Mouse (Mus musculus): ENCODE data around the gene Col6a6.

The Col6a6 gene

DNA sequence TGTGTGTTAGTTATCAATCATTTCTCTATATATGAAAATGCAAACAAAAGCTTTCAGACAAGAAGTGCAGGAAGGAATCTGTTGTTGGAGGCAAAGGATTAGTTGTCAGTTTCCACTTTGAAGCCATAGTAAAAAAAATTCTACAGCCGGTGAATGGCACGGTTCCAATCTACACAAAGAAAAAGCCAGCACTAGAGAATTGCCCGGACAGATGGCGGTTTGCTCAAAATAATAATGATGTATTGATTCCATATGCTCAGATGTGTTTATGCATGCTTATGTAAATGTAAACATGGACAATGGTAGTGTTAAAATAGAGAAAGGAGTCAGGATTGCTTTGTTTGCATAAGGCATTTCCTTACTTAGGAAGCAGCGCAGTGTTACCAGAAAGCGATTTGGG, 31.8 kb downstream of the Col6a6 start:
- DNase-seq, result no peak

DNA sequence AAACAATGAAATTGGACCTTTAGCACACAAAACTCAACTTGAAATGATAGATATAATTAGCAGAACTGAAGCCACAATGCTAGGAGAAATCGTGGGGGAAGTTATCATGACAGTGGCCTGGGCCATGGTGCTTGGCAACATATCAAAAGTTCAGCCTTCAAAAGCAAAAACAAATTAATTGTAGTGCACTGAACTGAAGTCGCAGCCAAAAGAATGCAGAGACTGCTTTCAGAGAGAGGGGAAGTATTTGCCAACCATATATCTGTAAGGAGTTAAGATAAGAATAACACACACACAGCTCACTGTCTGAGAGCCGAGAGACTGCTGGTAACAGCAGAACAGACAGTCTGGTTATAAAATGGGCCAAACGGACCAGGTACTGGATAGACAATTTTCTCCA, 33.0 kb downstream of the Col6a6 start:
- DNase-seq, result no peak

DNA sequence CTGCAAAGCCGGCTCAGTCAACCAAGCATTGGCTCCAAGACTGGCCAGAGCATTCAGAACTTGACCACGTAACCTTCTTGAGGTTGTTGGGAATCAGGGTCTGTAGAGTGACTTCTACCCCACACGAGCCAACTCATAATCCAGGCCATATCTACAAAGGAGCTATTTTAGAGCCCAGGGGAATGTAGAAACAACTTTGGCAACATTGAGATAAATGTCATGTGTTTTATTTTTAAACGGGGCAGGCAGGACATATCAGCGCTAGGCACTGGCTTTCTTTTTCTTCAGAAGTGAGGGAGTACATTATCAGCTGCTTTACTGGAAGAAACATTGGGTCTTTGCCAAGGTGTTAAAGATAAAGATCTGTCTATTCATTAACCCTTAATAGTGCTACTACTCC, 36.1 kb downstream of the Col6a6 start:
- DNase-seq, result no peak

GRCm38 (mm10) chr9:105788203-105788602, 39.8 kb downstream of the Col6a6 start:
- no peak for DNase-seq

- DNase-seq, result no peak
These were observed 40.2 kb downstream of the Col6a6 start for GRCm38 (mm10) chr9:105787800-105788199.

- no peak for DNase-seq
These were observed 43.9 kb downstream of the Col6a6 start for GRCm38 (mm10) chr9:105784026-105784425.

DNA sequence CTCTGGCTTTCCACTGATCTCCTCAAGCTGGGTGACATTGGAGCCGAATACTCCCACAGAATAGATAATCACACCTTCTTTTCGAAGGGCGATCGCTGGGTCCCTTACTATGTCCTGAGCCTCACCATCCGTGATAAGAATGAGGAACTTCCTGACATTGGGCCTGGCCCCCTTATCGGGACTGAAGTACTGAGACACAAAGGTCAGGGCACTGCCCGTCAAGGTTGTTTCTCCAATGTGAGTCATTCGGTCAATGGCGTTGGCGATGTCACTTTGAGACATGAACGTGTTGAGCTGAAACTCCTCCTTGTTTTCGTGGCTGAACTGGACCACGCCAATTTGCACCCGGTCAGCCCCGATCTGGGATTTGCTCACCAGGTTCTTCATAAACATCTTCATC, 47.3 kb downstream of the Col6a6 start:
- DNase-seq, result no peak

- no peak for DNase-seq
These were observed 49.2 kb downstream of the Col6a6 start for GRCm38 (mm10) chr9:105778741-105779140.

GRCm38 (mm10) chr9:105774878-105775277, 53.1 kb downstream of the Col6a6 start:
- DNase-seq, result no peak

- DNase-seq, result no peak
These were observed 53.6 kb downstream of the Col6a6 start for GRCm38 (mm10) chr9:105774321-105774720.

- no peak for DNase-seq
These were observed 56.6 kb downstream of the Col6a6 start for GRCm38 (mm10) chr9:105771380-105771779.

- no peak for DNase-seq
These were observed 57.3 kb downstream of the Col6a6 start for GRCm38 (mm10) chr9:105770690-105771089.

- no peak for DNase-seq
These were observed 62.1 kb downstream of the Col6a6 start for GRCm38 (mm10) chr9:105765891-105766290.

- no peak for DNase-seq
These were observed 63.3 kb downstream of the Col6a6 start for GRCm38 (mm10) chr9:105764681-105765080.

DNA sequence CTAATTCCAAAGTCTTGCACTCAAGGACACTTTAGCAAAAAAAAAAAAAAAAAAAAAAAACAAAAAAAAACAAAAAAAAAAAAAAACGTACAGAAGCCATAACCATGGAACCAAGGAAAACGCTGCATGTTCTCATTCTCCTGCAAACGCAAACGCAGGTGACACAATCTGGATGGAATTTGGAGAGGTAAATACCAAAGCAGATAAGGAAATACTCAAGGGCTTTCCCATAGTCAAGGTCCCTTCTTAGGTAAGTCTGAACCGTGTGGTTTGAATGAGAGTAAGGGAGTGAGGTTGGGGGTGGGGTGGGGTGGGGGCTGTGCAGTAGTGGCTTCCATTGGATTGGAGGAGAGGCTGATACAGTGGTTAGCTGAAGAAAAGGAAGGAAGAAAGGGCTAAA, 63.8 kb downstream of the Col6a6 start:
- no peak for DNase-seq

GRCm38 (mm10) chr9:105763625-105764024, 64.3 kb downstream of the Col6a6 start:
- no peak for DNase-seq

DNA sequence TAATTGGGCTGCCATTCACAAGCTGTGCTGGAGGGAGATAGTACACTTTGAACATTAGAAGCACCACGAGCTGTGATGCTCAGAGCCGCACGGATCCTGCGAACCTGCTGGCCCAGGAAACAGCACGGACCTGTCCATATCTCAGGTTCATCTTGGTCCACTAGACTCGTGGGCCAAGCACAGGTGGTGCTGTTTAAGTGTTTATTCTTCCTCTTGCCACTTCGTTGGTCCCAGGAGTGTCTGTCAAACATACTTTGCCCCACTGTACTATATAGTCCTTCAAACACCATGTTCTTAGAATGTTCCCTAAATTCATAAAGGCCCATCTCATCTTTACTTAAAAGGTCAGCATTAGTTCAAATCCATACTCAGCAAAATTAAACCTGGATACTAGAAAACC, 65.7 kb downstream of the Col6a6 start:
- no peak for DNase-seq

DNA sequence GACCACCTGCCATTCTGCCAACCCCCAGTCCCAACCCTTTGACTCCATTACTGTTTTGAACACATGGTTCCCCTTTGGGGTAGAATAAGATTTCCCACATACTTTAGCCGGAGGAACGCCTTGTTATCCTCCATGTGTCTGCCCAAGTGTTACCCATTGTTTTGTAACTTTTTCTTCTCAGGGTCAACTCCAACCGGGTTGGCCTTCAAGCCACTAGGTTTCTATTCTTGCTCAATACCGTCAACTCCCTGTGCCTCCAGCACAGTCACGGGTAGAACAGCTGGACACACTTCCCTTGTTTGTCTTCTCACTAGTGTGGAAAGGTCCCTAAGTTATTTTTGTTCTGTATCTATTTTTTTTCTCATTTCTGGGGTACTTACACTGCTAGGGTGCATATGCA, 69.1 kb downstream of the Col6a6 start:
- no peak for DNase-seq

DNA sequence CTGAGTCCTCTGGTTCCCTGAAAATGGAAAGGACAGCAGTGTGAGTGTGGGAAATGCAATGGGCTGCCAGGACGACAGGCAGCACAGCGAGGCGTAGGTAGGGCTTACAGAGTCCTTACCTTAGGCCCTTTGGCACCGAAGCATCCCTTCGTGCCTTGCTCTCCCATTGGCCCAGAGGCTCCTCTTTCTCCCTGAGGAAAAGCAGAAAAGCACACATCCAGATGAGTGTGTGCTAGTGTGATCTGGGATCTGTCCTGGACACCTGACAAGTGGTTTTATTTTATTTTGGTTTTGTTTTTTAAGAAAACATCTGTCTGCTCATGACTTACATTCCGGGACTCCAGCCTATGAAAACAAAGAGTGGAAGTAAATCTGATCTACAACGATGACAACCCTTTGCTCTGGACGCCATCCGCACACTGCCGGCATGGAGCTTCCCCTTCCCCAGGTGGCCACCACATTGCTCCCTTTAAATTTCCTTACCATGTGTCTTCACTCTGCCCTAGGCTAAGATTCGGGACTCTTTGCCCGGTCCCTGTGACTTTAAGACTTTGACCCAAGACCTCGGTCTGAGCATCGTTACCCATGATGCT, 69.7 kb downstream of the Col6a6 start:
- no peak for DNase-seq

- no peak for DNase-seq
These were observed 73.7 kb downstream of the Col6a6 start for GRCm38 (mm10) chr9:105754256-105754655.

DNA sequence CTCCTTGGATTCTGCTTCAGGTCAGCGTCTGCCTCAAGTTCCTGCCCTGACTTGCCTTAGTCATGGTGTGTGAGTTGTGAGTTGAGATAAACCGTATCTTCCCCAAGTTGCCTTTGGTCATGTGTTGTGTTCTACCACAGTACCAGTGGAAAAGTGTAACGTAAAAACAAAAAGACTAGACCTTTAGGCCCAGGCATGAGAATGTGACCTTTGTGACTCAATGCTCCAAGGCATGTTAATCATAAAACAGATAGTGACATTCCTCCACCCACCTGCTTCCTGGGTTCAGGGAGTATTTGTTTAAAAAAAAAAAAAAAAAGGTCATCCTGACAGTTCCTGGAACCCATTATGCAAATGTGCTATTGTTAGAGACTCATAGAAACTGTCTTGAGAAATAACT, 82.1 kb downstream of the Col6a6 start:
- DNase-seq, result no peak

- DNase-seq, result no peak
These were observed 87.5 kb downstream of the Col6a6 start for GRCm38 (mm10) chr9:105740413-105740812.

GRCm38 (mm10) chr9:105739446-105739845, 88.5 kb downstream of the Col6a6 start:
- no peak for DNase-seq

GRCm38 (mm10) chr9:105737448-105737847, 90.5 kb downstream of the Col6a6 start:
- peak; percentile 19 for DNase-seq

- no peak for DNase-seq
These were observed 92.8 kb downstream of the Col6a6 start for GRCm38 (mm10) chr9:105735195-105735594.

DNA sequence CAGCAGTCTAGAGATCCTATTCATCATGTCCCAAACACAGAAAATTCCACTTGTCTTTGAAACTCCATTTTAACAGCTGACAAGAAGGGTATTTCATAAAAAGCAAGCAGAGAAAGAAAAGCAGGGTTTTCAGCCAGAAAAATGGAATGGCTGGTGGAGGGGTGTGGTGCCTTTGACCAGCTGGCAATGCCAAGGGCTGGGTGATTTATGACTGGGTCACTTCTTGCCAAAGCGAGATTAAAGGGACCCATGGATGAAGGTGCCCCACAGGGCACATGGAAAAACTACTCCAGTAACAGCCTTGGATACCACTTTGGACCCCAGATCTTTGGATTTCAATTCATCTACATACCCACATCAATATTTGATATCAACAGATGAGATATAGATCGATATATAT, 93.3 kb downstream of the Col6a6 start:
- no peak for DNase-seq
